Mouse (Mus musculus) layer of hippocampus, postnatal 14 days (tissue): ENCODE data around the gene Gm9376. TPM values are rescaled to one million over a fixed set of nuclear protein-coding genes. Genes with fewer than 3 reads are reported as not detected.
A peak's percentile ranks its signal among the peaks of the same experiment; 100 is the strongest.

ENCODE experiments used
- DNase-seq, 2 experiments: peaks; one replicate each; pipeline ENCODE4 v3.0.0; 2021 to 2022; ENCODE audit warnings: low spot score in 2 of 2, mixed read lengths in 1 of 2
- long read RNA-seq, 2 experiments: library from polyadenylated mRNA; stranded (forward); transcript quantifications; one replicate each; pipeline ENCODE4 v2.0.0; 2021
- total RNA-seq, 2 experiments: library from RNA; stranded (reverse); gene quantifications; 2 replicates each; pipeline ENCODE4 v1.2.3; 2021

The Gm9376 gene
- not detected for total RNA-seq
- long read RNA-seq, experiment 1: 0 reads
- long read RNA-seq, experiment 2: 0 reads

GRCm38 (mm10) chr14:118266660-118267059 is at the start of gene Gm9376:
TSS of gene Gm9376 (plus strand) at chr14:118266960.
- DNase-seq: no peak

- DNase-seq: no peak
Measured at GRCm38 (mm10) chr14:118220885-118221284, 45.9 kb upstream of the Gm9376 start.

GRCm38 (mm10) chr14:118225061-118225743 is 41.6 kb upstream of the Gm9376 start:
- no peak for DNase-seq

DNA sequence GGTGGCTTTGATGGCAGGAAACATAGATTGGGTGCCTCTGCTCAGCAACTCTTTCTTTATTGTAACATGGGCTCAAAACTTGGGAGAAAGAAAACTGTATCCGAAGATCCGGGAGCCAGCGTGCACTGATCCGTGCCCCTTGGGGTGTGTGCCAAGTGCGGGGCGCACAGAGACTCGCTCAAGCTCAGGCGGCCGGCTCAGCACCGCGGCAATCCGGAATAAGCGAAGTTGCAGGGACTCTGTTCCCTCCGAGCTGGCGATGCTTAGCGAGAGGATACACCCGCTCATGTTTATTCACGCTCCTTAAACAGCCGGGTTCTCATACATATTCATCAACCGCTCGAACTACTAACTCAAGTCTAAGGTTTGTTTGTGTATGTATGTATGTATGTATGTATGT is 40.8 kb upstream of the Gm9376 start:
- no peak for DNase-seq

GRCm38 (mm10) chr14:118226471-118227155 is 40.1 kb upstream of the Gm9376 start:
- no peak for DNase-seq

GRCm38 (mm10) chr14:118232381-118232970 is 34.3 kb upstream of the Gm9376 start:
- DNase-seq: no peak

DNA sequence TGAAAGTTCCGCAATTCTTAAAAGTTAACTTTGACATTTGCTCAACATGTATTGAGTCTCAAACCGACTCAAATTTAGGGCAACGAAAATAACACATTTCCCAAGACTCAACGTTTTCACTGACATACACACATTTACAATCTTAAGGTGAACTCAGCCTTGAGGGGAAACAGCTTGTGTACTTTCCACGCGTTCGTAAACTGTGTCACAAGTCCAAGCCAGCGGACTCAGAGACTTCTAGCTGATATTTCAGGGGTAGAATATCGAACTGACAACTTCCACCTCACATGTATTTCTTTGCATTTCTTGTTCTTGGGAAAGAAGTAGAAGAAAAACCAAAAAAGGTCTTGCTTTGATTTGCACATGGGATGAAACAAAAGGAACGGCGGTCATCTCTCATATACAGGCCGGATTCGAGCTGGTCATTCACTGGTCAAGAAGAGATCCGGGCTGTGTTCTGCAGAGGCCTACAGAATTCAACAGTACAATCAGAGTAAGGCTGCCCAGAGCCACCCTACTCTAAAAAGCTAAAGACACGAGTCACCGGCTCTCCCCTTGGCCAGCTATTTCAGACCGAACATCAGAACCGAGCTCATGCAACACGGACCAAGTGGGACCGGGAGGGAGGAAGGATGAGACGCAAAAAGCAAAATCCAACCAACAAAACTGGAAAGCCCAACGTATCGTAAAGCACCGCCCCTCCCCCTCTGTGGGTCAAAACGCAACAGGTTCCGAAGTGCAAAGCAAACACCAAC is 32.8 kb upstream of the Gm9376 start:
- no peak for DNase-seq

DNA sequence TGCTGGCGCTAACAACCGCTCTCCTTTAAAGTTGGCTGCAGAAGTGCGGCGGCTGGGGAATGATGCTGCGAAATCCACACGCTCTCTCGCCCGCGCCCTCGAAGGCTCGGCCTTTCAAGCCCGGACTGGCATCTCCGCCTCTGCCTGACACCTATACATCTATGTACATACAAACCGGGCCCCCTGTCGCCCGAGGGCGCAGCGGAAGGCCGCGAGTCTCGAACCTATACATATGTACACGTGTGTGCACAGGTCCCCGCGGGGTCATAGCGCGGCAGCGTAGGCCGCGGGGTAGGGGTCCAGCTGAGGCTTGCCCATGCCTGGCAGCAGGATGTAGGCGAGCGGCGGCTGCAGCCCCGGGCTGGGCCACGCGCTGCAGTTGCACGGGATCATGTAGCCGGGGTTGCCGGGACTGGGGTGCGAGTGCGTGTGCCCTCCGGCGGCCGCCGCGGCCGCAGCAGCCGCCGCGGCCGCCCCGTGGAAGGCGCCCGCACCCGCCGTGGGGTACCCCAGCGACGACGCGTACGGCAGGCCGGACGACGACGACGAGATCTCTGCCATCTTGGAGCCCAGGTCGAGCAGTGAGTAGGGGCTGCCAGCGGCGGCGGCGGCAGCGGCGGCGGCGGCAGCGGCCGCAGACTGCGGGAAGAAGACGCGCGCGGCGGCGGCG is 32.1 kb upstream of the Gm9376 start:
- no peak for DNase-seq

DNA sequence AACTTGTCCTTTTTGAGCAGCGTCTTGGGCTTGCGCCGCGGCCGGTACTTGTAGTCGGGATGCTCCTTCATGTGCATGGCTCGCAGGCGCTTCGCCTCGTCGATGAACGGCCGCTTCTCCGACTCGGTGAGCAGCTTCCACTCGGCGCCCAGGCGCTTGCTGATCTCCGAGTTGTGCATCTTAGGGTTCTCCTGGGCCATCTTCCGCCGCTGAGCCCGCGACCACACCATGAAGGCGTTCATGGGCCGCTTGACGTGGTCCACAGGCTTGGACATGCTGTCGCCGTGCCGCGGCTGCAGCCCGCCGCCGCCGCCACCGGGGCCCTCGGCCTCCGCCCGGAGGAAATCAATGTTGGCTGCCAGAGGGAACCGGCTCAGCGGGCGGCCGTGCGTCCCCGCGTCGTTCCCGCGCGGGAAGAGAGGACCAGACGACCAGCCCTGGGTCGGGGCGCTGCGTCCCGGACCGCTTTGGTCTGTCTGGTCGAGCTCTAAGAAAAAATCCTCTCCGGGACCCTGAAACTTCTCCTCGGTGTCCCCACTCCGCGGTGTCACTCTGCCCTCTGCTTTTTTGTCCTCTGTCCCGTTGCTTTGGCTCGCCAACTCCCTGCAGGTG is 31.3 kb upstream of the Gm9376 start:
- no peak for DNase-seq

- DNase-seq: peak in 1 of 2 experiments; percentile 41
Measured at GRCm38 (mm10) chr14:118235973-118236885, 30.5 kb upstream of the Gm9376 start.

GRCm38 (mm10) chr14:118236886-118237289 is 29.9 kb upstream of the Gm9376 start, which contains the start of gene Sox21:
TSS of gene Sox21 (minus strand) at chr14:118237030.
- DNase-seq: peak; percentile 54 to 71

- DNase-seq: no peak
Measured at GRCm38 (mm10) chr14:118237786-118238185, 29.0 kb upstream of the Gm9376 start.

DNA sequence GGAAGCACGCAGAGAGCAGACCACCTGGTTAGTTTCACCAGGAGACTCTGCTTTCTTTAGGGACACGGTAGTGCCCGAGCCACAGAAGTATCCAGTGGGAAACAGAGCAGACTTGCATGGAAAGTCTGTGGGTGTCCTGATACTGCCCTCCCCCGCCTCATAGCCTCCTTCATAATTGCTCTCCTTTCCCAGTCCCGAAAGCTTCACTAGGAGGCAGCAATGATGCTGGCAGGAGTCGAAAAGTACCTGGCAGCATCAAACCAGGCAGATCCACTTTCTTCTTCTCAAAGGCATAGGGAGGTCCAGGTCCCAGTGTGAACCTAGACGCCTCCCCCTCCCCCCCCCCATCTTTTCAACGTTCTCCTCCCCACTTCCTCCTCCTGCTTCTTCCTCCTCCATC is 27.4 kb upstream of the Gm9376 start:
- no peak for DNase-seq

DNA sequence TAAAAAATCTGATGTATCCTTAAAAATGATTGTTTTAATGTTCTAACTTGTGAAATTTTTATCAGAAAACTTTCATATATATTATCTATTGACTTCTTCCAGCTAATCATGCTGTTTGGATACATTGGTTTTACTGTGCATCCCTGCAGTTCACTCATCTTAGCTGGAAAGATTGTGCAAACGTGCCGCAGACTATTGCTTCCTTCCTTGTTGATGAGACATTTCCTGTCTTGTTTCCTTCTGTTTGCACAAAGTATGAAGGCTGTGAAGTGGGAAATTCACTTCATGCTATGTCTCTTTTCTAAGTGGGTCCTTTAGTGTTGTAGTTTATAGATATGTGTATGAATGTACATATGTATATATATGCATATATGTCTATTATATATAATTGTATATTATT is 25.3 kb upstream of the Gm9376 start:
- DNase-seq: no peak

- no peak for DNase-seq
Measured at GRCm38 (mm10) chr14:118253381-118253780, 13.4 kb upstream of the Gm9376 start.

- DNase-seq: no peak
Measured at GRCm38 (mm10) chr14:118268849-118269248, 2.1 kb downstream of the Gm9376 start.

DNA sequence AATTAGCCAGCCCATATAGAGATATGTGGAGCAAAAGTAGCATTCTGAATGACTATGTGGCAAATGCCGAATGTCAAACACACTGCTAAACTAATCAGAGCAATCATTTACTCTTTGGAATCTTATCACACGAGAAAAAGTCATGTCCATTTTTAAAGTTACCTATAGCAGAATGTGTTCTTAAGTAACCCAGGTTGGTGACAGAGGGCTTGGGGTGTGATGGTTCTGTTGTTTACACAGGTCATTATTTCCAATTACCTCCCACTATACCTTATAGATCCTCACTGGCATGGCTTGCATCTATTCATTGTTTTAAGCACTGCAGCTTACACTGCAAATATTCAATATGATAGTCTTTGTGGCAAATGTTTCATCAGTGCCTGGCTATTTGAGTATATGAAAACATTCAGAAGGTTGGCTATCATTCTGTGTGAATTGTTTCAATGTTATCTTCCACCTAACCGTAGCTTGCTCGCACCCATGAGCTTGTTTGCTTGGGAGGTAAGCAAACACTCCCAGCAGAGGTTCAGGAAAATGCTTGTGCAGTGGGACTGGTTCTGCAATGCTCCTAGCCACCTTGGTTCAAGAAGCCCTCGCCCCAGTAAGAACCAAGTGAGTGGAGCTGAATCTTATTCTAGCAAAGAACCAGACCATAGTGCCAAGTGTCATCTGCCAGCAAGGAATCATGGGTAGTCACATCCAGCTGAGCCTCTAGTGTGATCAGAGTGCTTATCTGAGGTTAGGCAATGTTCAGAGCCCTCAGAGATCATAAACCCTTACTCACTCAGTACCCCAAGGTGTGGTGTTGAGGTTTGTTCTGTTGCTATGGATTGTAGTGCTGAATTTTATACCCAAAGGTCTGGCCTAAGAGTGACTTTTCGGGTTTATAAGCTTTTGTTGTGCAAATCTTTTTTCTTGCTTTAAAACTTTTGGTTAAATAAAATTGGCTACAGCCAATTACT is 6.1 kb downstream of the Gm9376 start:
- no peak for DNase-seq
